Mouse (Mus musculus): ENCODE data around the gene Prss43. TPM values are rescaled to one million over a fixed set of nuclear protein-coding genes. Genes with fewer than 3 reads are reported as not detected.

The Prss43 gene
- polyA plus RNA-seq, 1 experiment from 2014 or later: 0.06 TPM

GRCm38 (mm10) chr9:110833021-110833420, 6.5 kb downstream of the Prss43 start:
- H3K36me3 ChIP-seq (ENCODE audit: control insufficient read depth, insufficient read depth, low read length): no peaks in the 10 kb centered on the region
- no peaks in the 10 kb centered on the region for H3K9me3 ChIP-seq (ENCODE audit: control insufficient read depth, low read length)
- H3K27ac ChIP-seq (ENCODE audit: low read depth, low read length): no peak overlapping the region
- H3K27me3 ChIP-seq (replicated peaks; ENCODE audit: control insufficient read depth, insufficient read depth, low read length): no peaks in the 10 kb centered on the region
- no peak overlapping the region for H3K4me3 ChIP-seq (ENCODE audit: low read length)
- H3K4me2 ChIP-seq (ENCODE audit: low read length): no peak overlapping the region
- H3K9ac ChIP-seq (ENCODE audit: low read depth, low read length): no peak overlapping the region
- ATAC-seq: no peak
- WGBS: 80% methylated on average over 5 of the region's 5 CpGs
- H3K4me1 ChIP-seq (ENCODE audit: control insufficient read depth, insufficient read depth, low read depth, low read length): no peaks in the 10 kb centered on the region

GRCm38 (mm10) chr9:110834411-110834810, 7.9 kb downstream of the Prss43 start, which contains the start of gene Prss45:
TSS of gene Prss45 (plus strand) at chr9:110834588.
- Histone ChIP-seq H3K9ac (ENCODE audit: low read depth, low read length) (no peak within 1 kb of the TSS), H3K4me2 (ENCODE audit: low read length) (no peak within 1 kb of the TSS), H3K9me3 (ENCODE audit: control insufficient read depth, low read length) (no peaks in the 10 kb centered on the region), H3K27me3 (replicated peaks; ENCODE audit: control insufficient read depth, insufficient read depth, low read length) (no peaks in the 10 kb centered on the region), H3K27ac (ENCODE audit: low read depth, low read length) (no peak within 1 kb of the TSS), H3K36me3 (ENCODE audit: control insufficient read depth, insufficient read depth, low read length) (no peaks in the 10 kb centered on the region), H3K4me3 (ENCODE audit: low read length) (no peak within 1 kb of the TSS), H3K4me1 (ENCODE audit: control insufficient read depth, insufficient read depth, low read depth, low read length) (no peaks in the 10 kb centered on the region)
- 81% methylated on average over 19 of the region's 19 CpGs for WGBS
- no peak for ATAC-seq

- H3K4me3 ChIP-seq (ENCODE audit: low read length): no peak overlapping the region
- H3K9me3 ChIP-seq (ENCODE audit: control insufficient read depth, low read length): no peaks in the 10 kb centered on the region
- WGBS: 40% methylated on average over 10 of the region's 10 CpGs
- no peak overlapping the region for H3K27ac ChIP-seq (ENCODE audit: low read depth, low read length)
- H3K27me3 ChIP-seq (replicated peaks; ENCODE audit: control insufficient read depth, insufficient read depth, low read length): no peaks in the 10 kb centered on the region
- no peak overlapping the region for H3K4me2 ChIP-seq (ENCODE audit: low read length)
- no peak for ATAC-seq
- H3K9ac ChIP-seq (ENCODE audit: low read depth, low read length): no peak overlapping the region
- no peaks in the 10 kb centered on the region for H3K36me3 ChIP-seq (ENCODE audit: control insufficient read depth, insufficient read depth, low read length)
- H3K4me1 ChIP-seq (ENCODE audit: control insufficient read depth, insufficient read depth, low read depth, low read length): no peaks in the 10 kb centered on the region
Observed at GRCm38 (mm10) chr9:110834961-110835360, 8.5 kb downstream of the Prss43 start.

- no peak for ATAC-seq
- no peak overlapping the region for H3K9ac ChIP-seq (ENCODE audit: low read depth, low read length)
- 54% methylated on average over 2 of the region's 2 CpGs for WGBS
Observed at GRCm38 (mm10) chr9:110836112-110836511, 9.6 kb downstream of the Prss43 start.

GRCm38 (mm10) chr9:110840905-110841304, 14.4 kb downstream of the Prss43 start:
- WGBS: 68% methylated on average over 6 of the region's 6 CpGs
- ATAC-seq: no peak
- no peak overlapping the region for H3K9ac ChIP-seq (ENCODE audit: low read depth, low read length)

More at GRCm38 (mm10) chr9:110836112-110836511, 9.6 kb downstream of the Prss43 start:
- Histone ChIP-seq H3K27ac (ENCODE audit: low read depth, low read length) (no peak overlapping the region), H3K4me3 (ENCODE audit: low read length) (no peak overlapping the region), H3K36me3 (ENCODE audit: control insufficient read depth, insufficient read depth, low read length) (no peaks in the 10 kb centered on the region), H3K27me3 (replicated peaks; ENCODE audit: control insufficient read depth, insufficient read depth, low read length) (no peaks in the 10 kb centered on the region), H3K4me1 (ENCODE audit: control insufficient read depth, insufficient read depth, low read depth, low read length) (no peaks in the 10 kb centered on the region), H3K4me2 (ENCODE audit: low read length) (no peak overlapping the region), H3K9me3 (ENCODE audit: control insufficient read depth, low read length) (no peaks in the 10 kb centered on the region)

GRCm38 (mm10) chr9:110841438-110841837, 14.9 kb downstream of the Prss43 start:
- 85% methylated on average over 2 of the region's 2 CpGs for WGBS
- Histone ChIP-seq H3K9ac (ENCODE audit: low read depth, low read length) (no peak overlapping the region), H3K4me1 (ENCODE audit: control insufficient read depth, insufficient read depth, low read depth, low read length) (no peaks in the 10 kb centered on the region), H3K9me3 (ENCODE audit: control insufficient read depth, low read length) (no peaks in the 10 kb centered on the region), H3K27ac (ENCODE audit: low read depth, low read length) (no peak overlapping the region), H3K4me2 (ENCODE audit: low read length) (no peak overlapping the region), H3K4me3 (ENCODE audit: low read length) (no peak overlapping the region), H3K27me3 (replicated peaks; ENCODE audit: control insufficient read depth, insufficient read depth, low read length) (no peaks in the 10 kb centered on the region), H3K36me3 (ENCODE audit: control insufficient read depth, insufficient read depth, low read length) (no peaks in the 10 kb centered on the region)
- no peak for ATAC-seq

More at GRCm38 (mm10) chr9:110840905-110841304, 14.4 kb downstream of the Prss43 start:
- H3K4me2 ChIP-seq (ENCODE audit: low read length): no peak overlapping the region
- H3K36me3 ChIP-seq (ENCODE audit: control insufficient read depth, insufficient read depth, low read length): no peaks in the 10 kb centered on the region
- H3K27ac ChIP-seq (ENCODE audit: low read depth, low read length): no peak overlapping the region
- no peaks in the 10 kb centered on the region for H3K27me3 ChIP-seq (replicated peaks; ENCODE audit: control insufficient read depth, insufficient read depth, low read length)
- H3K4me1 ChIP-seq (ENCODE audit: control insufficient read depth, insufficient read depth, low read depth, low read length): no peaks in the 10 kb centered on the region
- no peak overlapping the region for H3K4me3 ChIP-seq (ENCODE audit: low read length)
- H3K9me3 ChIP-seq (ENCODE audit: control insufficient read depth, low read length): no peaks in the 10 kb centered on the region

GRCm38 (mm10) chr9:110844206-110844605, 17.7 kb downstream of the Prss43 start, which contains the start of gene Prss46:
TSS of gene Prss46 (plus strand) at chr9:110844506.
- ATAC-seq: no peak
- no peaks in the 10 kb centered on the region for H3K36me3 ChIP-seq (ENCODE audit: control insufficient read depth, insufficient read depth, low read length)
- H3K4me1 ChIP-seq (ENCODE audit: control insufficient read depth, insufficient read depth, low read depth, low read length): no peaks in the 10 kb centered on the region
- no peak within 1 kb of the TSS for H3K27ac ChIP-seq (ENCODE audit: low read depth, low read length)
- H3K9ac ChIP-seq (ENCODE audit: low read depth, low read length): no peak within 1 kb of the TSS
- WGBS: 90% methylated on average over 10 of the region's 10 CpGs
- H3K4me2 ChIP-seq (ENCODE audit: low read length): no peak within 1 kb of the TSS
- no peaks in the 10 kb centered on the region for H3K9me3 ChIP-seq (ENCODE audit: control insufficient read depth, low read length)
- H3K4me3 ChIP-seq (ENCODE audit: low read length): no peak within 1 kb of the TSS
- H3K27me3 ChIP-seq (replicated peaks; ENCODE audit: control insufficient read depth, insufficient read depth, low read length): no peaks in the 10 kb centered on the region

GRCm38 (mm10) chr9:110849162-110849561, 22.7 kb downstream of the Prss43 start:
- ATAC-seq: no peak
- Histone ChIP-seq H3K27me3 (replicated peaks; ENCODE audit: control insufficient read depth, insufficient read depth, low read length) (no peaks in the 10 kb centered on the region), H3K27ac (ENCODE audit: low read depth, low read length) (no peak overlapping the region), H3K36me3 (ENCODE audit: control insufficient read depth, insufficient read depth, low read length) (no peaks in the 10 kb centered on the region), H3K9ac (ENCODE audit: low read depth, low read length) (no peak overlapping the region), H3K4me2 (ENCODE audit: low read length) (no peak overlapping the region), H3K4me1 (ENCODE audit: control insufficient read depth, insufficient read depth, low read depth, low read length) (no peaks in the 10 kb centered on the region), H3K9me3 (ENCODE audit: control insufficient read depth, low read length) (no peaks in the 10 kb centered on the region), H3K4me3 (ENCODE audit: low read length) (no peak overlapping the region)
- WGBS: 76% methylated on average over 7 of the region's 7 CpGs

GRCm38 (mm10) chr9:110855903-110856302, 29.4 kb downstream of the Prss43 start:
- Histone ChIP-seq H3K27me3 (replicated peaks; ENCODE audit: control insufficient read depth, insufficient read depth, low read length) (peaks cover 5% of the 10 kb centered on the region; the same call in 1 of the 2 replicates), H3K9me3 (ENCODE audit: control insufficient read depth, low read length) (no peaks in the 10 kb centered on the region), H3K4me3 (ENCODE audit: low read length) (no peak overlapping the region), H3K36me3 (ENCODE audit: control insufficient read depth, insufficient read depth, low read length) (no peaks in the 10 kb centered on the region), H3K27ac (ENCODE audit: low read depth, low read length) (no peak overlapping the region), H3K4me2 (ENCODE audit: low read length) (no peak overlapping the region), H3K9ac (ENCODE audit: low read depth, low read length) (no peak overlapping the region), H3K4me1 (ENCODE audit: control insufficient read depth, insufficient read depth, low read depth, low read length) (no peaks in the 10 kb centered on the region; the same call in none of the 2 replicates)
- WGBS: 82% methylated on average over 7 of the region's 7 CpGs
- no peak for ATAC-seq

GRCm38 (mm10) chr9:110856920-110857319, 30.4 kb downstream of the Prss43 start:
- Histone ChIP-seq H3K9me3 (ENCODE audit: control insufficient read depth, low read length) (no peaks in the 10 kb centered on the region), H3K4me3 (ENCODE audit: low read length) (no peak overlapping the region), H3K27ac (ENCODE audit: low read depth, low read length) (no peak overlapping the region), H3K27me3 (replicated peaks; ENCODE audit: control insufficient read depth, insufficient read depth, low read length) (peaks cover 5% of the 10 kb centered on the region; the same call in 1 of the 2 replicates), H3K4me2 (ENCODE audit: low read length) (no peak overlapping the region), H3K36me3 (ENCODE audit: control insufficient read depth, insufficient read depth, low read length) (no peaks in the 10 kb centered on the region), H3K4me1 (ENCODE audit: control insufficient read depth, insufficient read depth, low read depth, low read length) (no peaks in the 10 kb centered on the region; the same call in none of the 2 replicates), H3K9ac (ENCODE audit: low read depth, low read length) (no peak overlapping the region)
- no peak for ATAC-seq
- WGBS: 65% methylated on average over 4 of the region's 4 CpGs

Data from hindbrain, embryonic 16.5 days (tissue).